Mouse (Mus musculus) left cerebral cortex, adult 9 months (tissue): ENCODE data around the gene Eva1c.

Source experiments
- DNase-seq, 2 experiments: peaks; one replicate each; pipeline ENCODE4 v3.0.0; 2022; ENCODE audit warnings: low spot score in 2 of 2

The Eva1c gene

GRCm38 (mm10) chr16:90865652-90866051 is 39.1 kb downstream of the Eva1c start:
- no peak for DNase-seq

GRCm38 (mm10) chr16:90868129-90868528 is 41.6 kb downstream of the Eva1c start:
- no peak for DNase-seq

GRCm38 (mm10) chr16:90869361-90869760 is 42.8 kb downstream of the Eva1c start:
- DNase-seq = no peak

DNA sequence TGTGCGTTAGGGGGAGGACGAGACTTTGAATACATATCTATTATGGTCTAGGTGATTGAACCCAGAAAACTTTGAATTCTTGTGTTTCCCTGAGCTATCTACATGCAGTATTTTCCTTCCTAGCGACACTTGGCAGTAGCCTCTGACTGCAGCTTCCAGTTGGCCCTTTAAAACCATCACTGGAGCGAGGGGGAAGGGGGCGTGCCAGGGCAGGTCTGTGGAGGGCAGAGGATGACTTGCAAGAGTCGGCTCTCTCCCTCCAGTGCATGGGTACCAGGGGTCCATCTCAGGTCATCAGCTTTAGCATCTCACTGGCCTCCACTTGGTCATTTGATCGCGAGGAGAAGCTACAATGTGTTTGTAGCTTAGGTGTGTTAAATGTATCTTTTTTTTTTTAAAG is 46.4 kb downstream of the Eva1c start:
- no peak for DNase-seq

DNA sequence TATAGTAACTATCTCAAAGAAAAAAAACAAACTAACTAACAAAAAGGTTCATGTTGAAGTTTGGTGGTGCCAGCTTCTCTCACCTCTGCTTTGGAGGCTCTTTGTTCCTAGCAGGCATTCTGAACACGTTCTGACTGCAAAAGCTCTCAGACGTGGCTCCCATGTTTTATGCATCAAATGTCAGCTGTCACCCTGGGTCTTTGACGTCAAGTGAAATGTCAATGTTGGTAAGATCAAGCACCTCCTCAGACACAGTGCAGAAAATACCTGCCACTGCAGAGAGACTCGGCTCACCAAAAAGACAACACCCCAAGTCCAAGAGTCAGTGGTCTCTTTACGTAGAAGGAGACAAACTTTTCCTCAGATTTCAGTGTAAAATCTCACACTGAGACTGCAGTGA is 48.0 kb downstream of the Eva1c start:
- no peak for DNase-seq

- DNase-seq = no peak
These were observed 51.8 kb downstream of the Eva1c start for GRCm38 (mm10) chr16:90878135-90878860.

GRCm38 (mm10) chr16:90882501-90882977 is 56.0 kb downstream of the Eva1c start:
- DNase-seq = no peak

GRCm38 (mm10) chr16:90885351-90885750 is 58.8 kb downstream of the Eva1c start:
- no peak for DNase-seq

DNA sequence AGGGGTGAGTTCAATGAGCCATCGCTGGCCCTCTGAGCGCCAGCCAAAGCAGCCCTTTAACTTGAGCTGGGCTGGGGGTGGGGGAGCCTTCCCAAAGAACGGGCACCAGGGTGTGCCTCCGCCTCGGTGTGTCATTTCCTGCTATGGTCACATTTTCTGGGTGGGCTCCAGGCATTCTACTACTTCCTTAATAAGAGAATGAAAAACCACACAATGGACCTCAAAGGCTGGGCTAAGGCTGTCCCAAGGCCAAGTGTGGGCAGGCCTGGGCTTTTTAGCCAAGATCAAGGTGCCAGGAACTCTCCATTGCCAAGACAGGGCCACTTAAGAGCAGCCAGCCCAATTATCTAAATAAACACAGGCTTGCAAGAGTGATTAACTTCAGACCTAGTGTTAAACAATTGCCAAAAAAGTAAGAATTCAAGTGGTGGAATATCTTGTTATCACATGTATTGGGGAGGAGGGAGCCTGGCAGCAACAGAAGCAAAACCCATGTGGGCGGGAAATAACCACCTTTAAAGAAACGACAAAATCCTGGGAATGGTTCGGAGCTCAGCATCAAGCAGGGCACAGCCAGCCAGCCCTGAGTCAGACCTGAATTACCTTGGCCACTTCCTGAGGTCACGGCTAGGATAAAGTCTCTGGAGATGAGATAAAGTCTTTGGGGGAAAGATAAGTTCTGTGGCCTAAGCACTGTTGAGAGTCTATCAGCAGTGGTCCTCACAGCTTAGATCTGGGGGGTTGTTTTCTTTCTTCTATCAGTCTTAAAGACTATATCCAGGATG is 59.5 kb downstream of the Eva1c start:
- no peak for DNase-seq

DNA sequence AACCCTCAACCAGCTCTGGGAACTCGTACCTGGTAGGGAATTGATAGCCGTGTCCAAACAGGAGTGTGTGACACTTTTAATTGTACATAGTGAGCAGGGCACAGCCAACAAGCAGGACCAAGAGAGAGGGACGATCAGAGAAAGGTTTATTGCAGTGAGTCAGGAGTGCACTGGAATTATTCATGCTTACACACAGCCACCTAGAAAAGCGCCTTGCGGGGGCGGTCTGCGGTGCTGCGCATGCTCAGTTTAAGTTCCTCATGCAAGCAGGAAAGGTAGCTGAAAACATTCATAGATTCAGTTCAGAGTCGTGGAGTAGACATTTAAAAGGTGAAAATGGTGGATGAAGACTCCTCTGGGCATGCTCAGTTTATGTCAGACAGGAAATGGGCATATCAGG is 64.2 kb downstream of the Eva1c start:
- DNase-seq = peak in 1 of 2 experiments; percentile 13

DNA sequence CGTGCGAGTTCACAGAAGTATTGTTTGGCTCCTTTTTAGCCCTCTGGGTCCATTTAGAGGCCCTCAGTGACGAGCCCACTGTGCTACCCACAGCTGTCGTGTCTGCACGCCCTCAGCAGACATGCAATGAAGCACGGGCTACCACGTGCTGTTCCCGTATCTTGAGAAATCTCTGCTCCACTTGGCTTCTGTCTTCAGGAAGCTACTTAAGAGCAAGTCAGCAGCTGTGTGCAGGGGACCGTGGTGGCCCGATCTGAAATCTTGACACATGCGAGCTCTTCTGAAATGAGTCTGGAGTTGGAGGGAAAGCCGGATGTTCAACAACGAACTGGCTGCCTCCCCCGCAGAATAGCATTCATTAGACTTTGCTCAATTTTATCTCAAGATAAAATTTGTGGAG is 65.1 kb downstream of the Eva1c start:
- no peak for DNase-seq

DNA sequence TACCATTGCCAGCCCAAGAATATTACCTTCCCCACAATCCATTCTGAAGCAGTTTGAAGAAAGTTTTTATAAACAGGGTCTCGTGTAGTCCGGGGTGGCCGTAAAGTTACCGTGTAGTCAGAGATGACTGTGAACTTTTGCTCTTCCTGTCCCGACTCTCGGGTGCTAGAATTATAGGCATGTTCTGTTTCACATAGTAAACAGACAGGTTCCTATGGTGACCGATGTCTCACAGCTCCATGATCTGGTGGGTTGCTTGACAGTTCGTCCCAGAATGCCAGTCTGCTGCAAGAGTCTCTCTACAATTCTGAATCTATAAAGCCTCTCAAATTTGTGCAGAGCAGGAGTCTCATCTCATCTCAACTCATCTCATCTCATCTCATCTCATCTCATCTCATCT is 65.6 kb downstream of the Eva1c start:
- DNase-seq = no peak

GRCm38 (mm10) chr16:90893019-90893418 is 66.5 kb downstream of the Eva1c start:
- no peak for DNase-seq

GRCm38 (mm10) chr16:90893792-90894191 is 67.3 kb downstream of the Eva1c start:
- DNase-seq = no peak

DNA sequence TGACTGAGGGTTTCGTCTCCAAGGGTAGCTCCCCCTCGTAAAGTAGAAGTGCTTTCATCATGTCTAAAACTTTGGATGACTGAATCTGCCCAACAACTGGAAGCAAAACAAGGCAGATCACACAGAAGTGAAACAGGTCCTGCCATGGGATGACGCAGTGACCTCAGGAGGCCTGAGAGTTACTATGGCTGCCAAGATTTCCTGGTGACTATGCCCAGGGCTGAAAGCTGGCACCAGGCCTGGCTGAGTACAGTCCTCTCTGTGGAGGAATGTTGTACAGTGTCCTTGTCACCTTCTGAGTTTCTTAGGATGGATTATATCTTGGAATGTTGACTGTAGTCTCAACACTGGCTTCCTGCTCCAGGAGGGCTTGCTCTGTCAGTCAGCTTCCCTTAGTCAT is 71.1 kb downstream of the Eva1c start:
- no peak for DNase-seq

DNA sequence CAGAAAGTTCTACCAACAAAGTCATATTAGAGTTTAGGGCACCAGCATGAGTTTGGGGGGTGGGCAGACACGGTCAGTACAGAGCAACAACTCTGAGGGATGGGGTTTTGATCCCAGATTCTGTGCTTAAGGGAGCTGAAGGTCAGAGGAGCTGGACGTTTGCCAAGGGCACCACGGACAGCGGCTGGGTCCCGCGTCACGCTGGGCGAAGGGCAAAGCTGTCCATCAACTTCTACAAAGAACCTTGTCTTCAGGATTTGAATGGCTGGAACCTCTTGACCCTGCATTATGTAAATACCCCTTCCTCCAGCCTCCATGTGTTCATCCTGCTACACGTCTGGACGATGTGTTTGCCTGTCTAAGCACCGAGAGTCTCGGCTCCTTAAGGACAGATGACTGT is 73.0 kb downstream of the Eva1c start:
- no peak for DNase-seq

- DNase-seq = no peak
These were observed 74.8 kb downstream of the Eva1c start for GRCm38 (mm10) chr16:90901364-90901763.

- no peak for DNase-seq
These were observed 76.8 kb downstream of the Eva1c start for GRCm38 (mm10) chr16:90903300-90903699.

GRCm38 (mm10) chr16:90907250-90907649 is 80.7 kb downstream of the Eva1c start:
- DNase-seq = no peak

- DNase-seq = no peak
These were observed 84.5 kb downstream of the Eva1c start for GRCm38 (mm10) chr16:90910855-90911533.

- no peak for DNase-seq
These were observed 85.2 kb downstream of the Eva1c start for GRCm38 (mm10) chr16:90911766-90912165.

- DNase-seq = no peak
These were observed 89.5 kb downstream of the Eva1c start for GRCm38 (mm10) chr16:90916040-90916481.
